Mouse (Mus musculus) kidney, embryonic 16.5 days (tissue): ENCODE data around the gene Olfr1428. TPM values are rescaled to one million over a fixed set of nuclear protein-coding genes. Genes with fewer than 3 reads are reported as not detected.
"Not testable (repeated sequence)": the region's sequence is repeated elsewhere in the genome, so short reads cannot be mapped to it uniquely, and the experiment has no call there.

Source experiments
- ATAC-seq: fragments of 200-750 bp; cut with Nextera tagmentation; 2 replicates; pipeline ENCODE4 v1.8.0; 2017; ENCODE audit warnings: moderate TSS enrichment; ENCODE audit not compliant: low FRiP score, low TSS enrichment
- H3K27ac ChIP-seq: fragments of 300-500 bp; sonication (generic); 2 replicates; pipeline ENCODE4 v1.5.1; 2014; ENCODE audit warnings: low read length
- H3K27me3 ChIP-seq: fragments of 300-500 bp; sonication (generic); 2 replicates; pipeline ENCODE4 v1.6.1; 2014; ENCODE audit warnings: low read length, control low read depth, mixed read lengths; ENCODE audit not compliant: insufficient read depth
- H3K36me3 ChIP-seq: fragments of 300-500 bp; sonication (generic); 2 replicates; pipeline ENCODE4 v1.6.1; 2014; ENCODE audit warnings: low read length, control low read depth, mixed read lengths; ENCODE audit not compliant: insufficient read depth
- H3K4me1 ChIP-seq: fragments of 300-500 bp; sonication (generic); 2 replicates; pipeline ENCODE4 v1.6.1; 2014; ENCODE audit warnings: low read length, control low read depth, mixed read lengths; ENCODE audit not compliant: insufficient read depth
- H3K4me2 ChIP-seq: fragments of 300-500 bp; sonication (generic); replicated peaks from 2 replicates; pipeline ENCODE4 v1.6.1; 2014; ENCODE audit warnings: low read depth, low read length
- H3K4me3 ChIP-seq: fragments of 300-500 bp; sonication (generic); 2 replicates; pipeline ENCODE4 v1.5.1; 2014; ENCODE audit warnings: mild to moderate bottlenecking, low read length
- H3K9ac ChIP-seq: fragments of 300-500 bp; sonication (generic); replicated peaks from 2 replicates; pipeline ENCODE4 v1.6.1; 2014; ENCODE audit warnings: low read length
- H3K9me3 ChIP-seq: fragments of 300-500 bp; sonication (generic); 2 replicates; pipeline ENCODE4 v1.6.1; 2016; ENCODE audit warnings: low read length, control low read depth
- WGBS: fragments of 180-500 bp; shearing (Covaris S2); extraction: QIAGEN DNeasy Blood & Tissue Kit; methylation state at CpG from one replicate; pipeline ENCODE4 v1.1.7; 2014; 5-methylcytosine and 5-hydroxymethylcytosine counted together
- polyA plus RNA-seq: library from polyadenylated mRNA; unstranded; fragments of >200 nt; fragmentation: Nextera tagmentation; extraction: Ambion mirVana; gene quantifications from 2 replicates; pipeline ENCODE4 v1.2.1, GENCODE M21; 2015

Olfr1428 gene
- polyA plus RNA-seq, 1 experiment from 2014 or later = not detected

DNA sequence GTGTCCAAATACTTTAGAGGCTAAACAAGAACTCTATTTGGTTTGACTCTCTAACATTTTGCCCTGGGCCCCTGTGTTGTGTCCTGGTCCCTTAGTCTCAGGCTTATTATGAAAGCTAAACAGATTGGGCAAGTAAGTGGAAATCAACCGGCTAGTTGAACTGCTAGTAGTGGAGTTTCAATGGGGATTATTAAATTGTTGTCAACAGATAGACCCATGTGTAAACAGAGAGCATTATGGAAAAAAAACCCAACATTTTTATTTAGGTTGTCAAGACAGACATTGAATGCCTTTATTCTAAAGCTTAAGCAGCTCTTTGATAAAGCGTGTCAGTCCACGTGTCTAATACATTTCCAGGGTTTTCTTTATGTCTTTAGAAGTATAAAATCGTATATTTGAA is 38.1 kb downstream of the Olfr1428 start, which contains the start of gene Olfr1425:
Gene Olfr1425, minus strand, starts transcription at position 101 of the 400 bp plus-strand sequence.
- not testable (repeated sequence) for H3K4me1 ChIP-seq, H3K9ac ChIP-seq, H3K27me3 ChIP-seq, H3K9me3 ChIP-seq, H3K27ac ChIP-seq, ATAC-seq, H3K36me3 ChIP-seq, H3K4me3 ChIP-seq, H3K4me2 ChIP-seq
- 82% methylated on average over 4 of the region's 4 CpGs for WGBS

DNA sequence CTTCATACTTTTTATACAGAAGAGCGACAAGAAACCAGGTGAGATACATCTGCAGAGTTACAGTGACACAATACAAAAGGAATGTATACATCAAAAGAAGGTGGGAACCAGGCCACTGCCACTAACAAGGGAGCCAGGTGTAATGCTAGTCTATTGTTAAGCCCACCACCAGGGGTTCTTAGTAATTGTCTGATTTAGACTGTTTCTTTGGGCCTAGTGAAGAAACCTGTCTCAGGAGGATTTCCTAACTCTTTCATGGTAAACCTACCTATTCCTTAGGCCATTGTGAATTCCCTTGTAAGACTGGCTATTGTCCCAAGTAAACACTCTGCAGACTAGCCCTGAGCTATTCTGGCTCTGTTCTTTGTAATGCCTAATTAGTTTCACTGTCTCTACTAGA is 46.2 kb downstream of the Olfr1428 start:
- 89% methylated on average over 1 of the region's 1 CpGs for WGBS
- H3K4me2 ChIP-seq, H3K9me3 ChIP-seq, H3K27me3 ChIP-seq, ATAC-seq, H3K4me3 ChIP-seq, H3K36me3 ChIP-seq, H3K27ac ChIP-seq, H3K9ac ChIP-seq, H3K4me1 ChIP-seq: not testable (repeated sequence)

GRCm38 (mm10) chr19:12067806-12068205 is 47.9 kb downstream of the Olfr1428 start:
- H3K9ac ChIP-seq, ATAC-seq, H3K4me3 ChIP-seq, H3K36me3 ChIP-seq, H3K27ac ChIP-seq, H3K4me2 ChIP-seq, H3K4me1 ChIP-seq, H3K9me3 ChIP-seq, H3K27me3 ChIP-seq: not testable (repeated sequence)
- WGBS = 69% methylated on average over 1 of the region's 1 CpGs

GRCm38 (mm10) chr19:12062582-12062981 is 53.1 kb downstream of the Olfr1428 start, which contains the start of gene Olfr1424:
Olfr1424 (minus strand) TSS chr19:12062682.
- not testable (repeated sequence) for H3K4me2 ChIP-seq, ATAC-seq, H3K4me3 ChIP-seq, H3K27ac ChIP-seq, H3K27me3 ChIP-seq, H3K9ac ChIP-seq, H3K4me1 ChIP-seq, H3K36me3 ChIP-seq, H3K9me3 ChIP-seq
- 90% methylated on average over 1 of the region's 1 CpGs for WGBS

Other genes starting within 250 kb of the Olfr1428 start
- not detected in 2 replicates for gene Olfr1419, start 240.8 kb downstream of the Olfr1428 start, polyA plus RNA-seq
- gene Olfr1420, start 229.3 kb downstream of the Olfr1428 start, polyA plus RNA-seq = not detected in 2 replicates
- gene Patl1, start 203.5 kb downstream of the Olfr1428 start, polyA plus RNA-seq = 20.0 and 22.5 TPM in 2 replicates
- 4.1 and 4.2 TPM in 2 replicates for gene Osbp, start 150.0 kb downstream of the Olfr1428 start, polyA plus RNA-seq
- gene Olfr1423, start 74.6 kb downstream of the Olfr1428 start, polyA plus RNA-seq = not detected in 2 replicates
- not detected in 2 replicates for gene Olfr1424, start 53.2 kb downstream of the Olfr1428 start, polyA plus RNA-seq
- not detected in 2 replicates for gene Olfr1425, start 38.2 kb downstream of the Olfr1428 start, polyA plus RNA-seq
- not detected in 2 replicates for gene Olfr1426, start 23.9 kb downstream of the Olfr1428 start, polyA plus RNA-seq
- gene Olfr1427, start 12.6 kb downstream of the Olfr1428 start, polyA plus RNA-seq = not detected in 2 replicates
- not detected in 2 replicates for gene Olfr76, start 7.3 kb upstream of the Olfr1428 start, polyA plus RNA-seq
- gene Olfr1555-ps1, start 54.2 kb upstream of the Olfr1428 start, polyA plus RNA-seq = not detected in 2 replicates
- gene Olfr1431, start 84.7 kb upstream of the Olfr1428 start, polyA plus RNA-seq = not detected in 2 replicates
- gene Olfr1432, start 116.7 kb upstream of the Olfr1428 start, polyA plus RNA-seq = not detected in 2 replicates
- gene Olfr262, start 125.8 kb upstream of the Olfr1428 start, polyA plus RNA-seq = not detected in 2 replicates
- gene Olfr235, start 145.1 kb upstream of the Olfr1428 start, polyA plus RNA-seq = not detected in 2 replicates
- gene Olfr1434, start 164.0 kb upstream of the Olfr1428 start, polyA plus RNA-seq = not detected in 2 replicates
- gene Olfr1436, start 183.2 kb upstream of the Olfr1428 start, polyA plus RNA-seq = not detected in 2 replicates
- not detected in 2 replicates for gene Olfr1437, start 209.2 kb upstream of the Olfr1428 start, polyA plus RNA-seq
- gene Olfr1438-ps1, start 220.0 kb upstream of the Olfr1428 start, polyA plus RNA-seq = not detected in 2 replicates